Mouse (Mus musculus) erythroblast, embryonic 14.5 days (primary cell): ENCODE results near the gene Pde4d.

ENCODE experiments used
- GATA1 ChIP-seq: IDR thresholded peaks from 2 replicates; pipeline ENCODE4 v1.6.1; 2012; ENCODE audit warnings: low read length, inconsistent platforms, mixed read lengths
- TAL1 ChIP-seq: IDR thresholded peaks from 3 replicates; pipeline ENCODE4 v1.6.1; 2012; ENCODE audit warnings: low read length, inconsistent platforms, mixed read lengths

- TF ChIP-seq TAL1 (no peak), GATA1 (no peak)
These were observed 14.1 kb upstream of the Pde4d start for GRCm38 (mm10) chr13:108435687-108436086.
